Mouse (Mus musculus) MEL (cell line): Measurements from ENCODE around the gene Gm10718. TPM values are rescaled to one million over a fixed set of nuclear protein-coding genes. Genes with fewer than 3 reads are reported as not detected.
"Not testable (repeated sequence)": the region's sequence is repeated elsewhere in the genome, so short reads cannot be mapped to it uniquely, and the experiment has no call there.

Experiments
- DNase-seq: peaks from one replicate; pipeline ENCODE4 v3.0.0; 2011; ENCODE audit warnings: low read depth, low spot score
- H3K27ac ChIP-seq: 2 replicates; pipeline ENCODE4 v1.5.1; 2012; ENCODE audit warnings: low read depth, mild to moderate bottlenecking, control low read depth, low read length, moderate library complexity; ENCODE audit not compliant: control insufficient read depth
- H3K27me3 ChIP-seq, 2 experiments: fragments of 150-350 bp in 1 of 2; sonication (generic) in 1 of 2; 2 replicates each; pipeline ENCODE4 v1.6.1; 2012; ENCODE audit warnings: low read length in 2 of 2, mild to moderate bottlenecking in 2 of 2, improper control_type of control experiment in 1 of 2, moderate library complexity in 1 of 2; ENCODE audit not compliant: insufficient read depth in 2 of 2, control insufficient read depth in 1 of 2
- H3K36me3 ChIP-seq, 2 experiments: 2 replicates each; pipeline ENCODE4 v1.6.1; 2012 to 2014; ENCODE audit warnings: low read length in 2 of 2, improper control_type of control experiment in 1 of 2, inconsistent platforms in 1 of 2, mild to moderate bottlenecking in 1 of 2; ENCODE audit not compliant: insufficient read depth in 2 of 2, control insufficient read depth in 1 of 2
- H3K4me1 ChIP-seq, 2 experiments: fragments of 150-350 bp in 1 of 2; sonication (generic) in 1 of 2; 2 replicates each; pipeline ENCODE4 v1.6.1; 2012; ENCODE audit warnings: low read length in 2 of 2, improper control_type of control experiment in 1 of 2, mild to moderate bottlenecking in 1 of 2; ENCODE audit not compliant: insufficient read depth in 2 of 2, control insufficient read depth in 1 of 2
- H3K4me3 ChIP-seq, 2 experiments: fragments of 150-350 bp in 1 of 2; sonication (generic) in 1 of 2; 2 replicates each; pipeline ENCODE4 v1.5.1; 2012; ENCODE audit warnings: low read depth in 2 of 2, low read length in 2 of 2, mild to moderate bottlenecking in 2 of 2, moderate library complexity in 2 of 2, control low read depth in 1 of 2, improper control_type of control experiment in 1 of 2; ENCODE audit not compliant: control insufficient read depth in 1 of 2, insufficient read depth in 1 of 2
- H3K79me2 ChIP-seq: 2 replicates; pipeline ENCODE4 v1.6.1; 2012; ENCODE audit warnings: mild to moderate bottlenecking, low read length, moderate library complexity; ENCODE audit not compliant: control insufficient read depth, poor library complexity, insufficient read depth
- H3K9ac ChIP-seq: 2 replicates; pipeline ENCODE4 v1.6.1; 2012; ENCODE audit warnings: low read depth, mild to moderate bottlenecking, control low read depth, low read length, moderate library complexity; ENCODE audit not compliant: control insufficient read depth, poor library complexity, severe bottlenecking
- H3K9me3 ChIP-seq: fragments of 150-350 bp; sonication (generic); replicated peaks from 2 replicates; pipeline ENCODE4 v1.6.1; 2012; ENCODE audit warnings: mild to moderate bottlenecking, low read length, improper control_type of control experiment, moderate library complexity; ENCODE audit not compliant: insufficient read depth
- polyA plus RNA-seq, 2 experiments: library from polyadenylated mRNA; stranded (reverse) in 1 of 2; unstranded in 1 of 2; fragments of >175 nt in 1 of 2; fragments of >200 nt in 1 of 2; gene quantifications; 2 replicates each; pipeline versions ENCODE4 v1.2.1 to v1.2.4; 2012; ENCODE audit warnings: low replicate concordance in 2 of 2, low read depth in 1 of 2; ENCODE audit not compliant: insufficient read length in 2 of 2, insufficient read depth in 1 of 2, missing spikeins in 1 of 2
- total RNA-seq: library from RNA; depleted of rRNA; stranded (reverse); fragments of 300-350 nt; gene quantifications from 2 replicates; pipeline ENCODE4 v1.2.3, GENCODE M21; 2012

Gm10718 gene
- total and polyA plus RNA-seq, 3 experiments, result 2.6 TPM; not detected in 2

- H3K4me1 ChIP-seq, H3K79me2 ChIP-seq, H3K9me3 ChIP-seq, H3K36me3 ChIP-seq, H3K27ac ChIP-seq, H3K9ac ChIP-seq, H3K27me3 ChIP-seq, DNase-seq, H3K4me3 ChIP-seq: not testable (repeated sequence)
Measured at GRCm38 (mm10) chr9:3006636-3007035, 16.7 kb upstream of the Gm10718 start.

GRCm38 (mm10) chr9:3007272-3007671 is 16.1 kb upstream of the Gm10718 start:
- not testable (repeated sequence) for H3K9me3 ChIP-seq, H3K36me3 ChIP-seq, H3K4me1 ChIP-seq, H3K9ac ChIP-seq, H3K4me3 ChIP-seq, H3K27me3 ChIP-seq, H3K79me2 ChIP-seq, H3K27ac ChIP-seq
- peak; percentile 67 for DNase-seq

- H3K4me1 ChIP-seq, H3K36me3 ChIP-seq: not testable (repeated sequence)
Measured at GRCm38 (mm10) chr9:3009331-3009730, 14.0 kb upstream of the Gm10718 start.

GRCm38 (mm10) chr9:3012054-3012621 is 11.2 kb upstream of the Gm10718 start:
- not testable (repeated sequence) for H3K27me3 ChIP-seq, H3K27ac ChIP-seq, H3K79me2 ChIP-seq, H3K36me3 ChIP-seq, DNase-seq, H3K9me3 ChIP-seq, H3K4me1 ChIP-seq, H3K4me3 ChIP-seq, H3K9ac ChIP-seq

More at GRCm38 (mm10) chr9:3009331-3009730, 14.0 kb upstream of the Gm10718 start:
- H3K4me3 ChIP-seq, H3K27me3 ChIP-seq, H3K9ac ChIP-seq, H3K9me3 ChIP-seq, H3K27ac ChIP-seq, H3K79me2 ChIP-seq, DNase-seq: not testable (repeated sequence)

GRCm38 (mm10) chr9:3012733-3013279 is 10.5 kb upstream of the Gm10718 start, which contains the start of gene Gm10721:
Gene Gm10721, plus strand, starts transcription at chr9:3013140.
- not testable (repeated sequence) for H3K79me2 ChIP-seq, H3K27ac ChIP-seq, H3K9ac ChIP-seq, H3K36me3 ChIP-seq, H3K4me1 ChIP-seq, H3K4me3 ChIP-seq, H3K27me3 ChIP-seq, H3K9me3 ChIP-seq, DNase-seq

GRCm38 (mm10) chr9:3015354-3015753 is 8.0 kb upstream of the Gm10718 start, which contains the start of gene Gm10720:
Gene Gm10720, plus strand, starts transcription at chr9:3015654.
- not testable (repeated sequence) for H3K36me3 ChIP-seq, H3K9me3 ChIP-seq, H3K27ac ChIP-seq, H3K4me1 ChIP-seq, H3K27me3 ChIP-seq, DNase-seq, H3K79me2 ChIP-seq, H3K4me3 ChIP-seq, H3K9ac ChIP-seq

GRCm38 (mm10) chr9:3015896-3016295 is 7.5 kb upstream of the Gm10718 start:
- H3K4me1 ChIP-seq, H3K9ac ChIP-seq, DNase-seq, H3K79me2 ChIP-seq, H3K9me3 ChIP-seq, H3K27ac ChIP-seq, H3K36me3 ChIP-seq, H3K27me3 ChIP-seq, H3K4me3 ChIP-seq: not testable (repeated sequence)
